Mouse (Mus musculus) heart, adult 8-10 months (tissue): ENCODE results near the gene Med29. TPM values are rescaled to one million over a fixed set of nuclear protein-coding genes. Genes with fewer than 3 reads are reported as not detected.
"Not testable (repeated sequence)": the region's sequence is repeated elsewhere in the genome, so short reads cannot be mapped to it uniquely, and the experiment has no call there.

Experiments used
- DNase-seq: peaks from one replicate; pipeline ENCODE4 v3.0.0; 2022; ENCODE audit warnings: low spot score
- total RNA-seq, 4 experiments: library from RNA; stranded (reverse); gene quantifications; 2 replicates each; pipeline ENCODE4 v1.2.4; 2022

Gene Med29
- total RNA-seq, 4 experiments from 2014 or later: 19.5 to 24.0 (median 22.2) TPM

DNA sequence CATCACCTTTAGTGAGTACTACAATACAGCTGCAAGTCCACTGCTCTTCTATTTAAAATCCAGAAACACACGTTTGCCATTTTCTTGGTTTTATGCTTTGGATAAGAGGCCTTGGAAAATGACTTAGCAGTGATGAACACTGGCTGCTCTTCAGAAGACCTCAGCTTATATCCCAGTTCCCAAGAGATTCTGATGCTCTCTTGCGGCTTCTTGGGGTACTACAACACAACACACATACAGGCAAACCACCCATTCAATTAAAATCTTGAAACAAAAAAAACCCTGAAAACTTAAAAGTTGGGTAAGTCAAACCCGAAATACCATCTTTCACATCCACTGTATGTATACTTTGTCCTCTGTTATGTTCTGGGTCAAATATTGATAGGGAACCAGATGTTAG lies 5.5 kb upstream of the Med29 start:
- DNase-seq: no peak

DNA sequence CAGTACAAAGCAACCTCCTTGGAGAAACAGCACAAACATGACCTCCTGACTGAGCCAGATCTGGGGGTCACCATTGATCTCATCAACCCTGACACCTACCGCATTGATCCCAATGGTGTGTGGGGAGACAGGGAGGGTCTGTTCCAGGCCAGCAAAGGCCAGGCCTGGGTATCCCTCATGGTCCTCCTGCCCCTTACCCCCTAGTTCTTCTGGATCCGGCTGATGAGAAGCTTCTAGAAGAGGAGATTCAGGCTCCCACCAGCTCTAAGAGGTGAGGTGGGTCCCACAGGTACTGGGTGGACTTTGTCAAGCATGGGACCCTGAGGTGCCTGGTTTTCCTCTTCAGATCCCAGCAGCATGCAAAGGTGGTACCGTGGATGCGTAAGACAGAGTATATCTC lies 2.9 kb upstream of the Med29 start:
- no peak for DNase-seq

DNA sequence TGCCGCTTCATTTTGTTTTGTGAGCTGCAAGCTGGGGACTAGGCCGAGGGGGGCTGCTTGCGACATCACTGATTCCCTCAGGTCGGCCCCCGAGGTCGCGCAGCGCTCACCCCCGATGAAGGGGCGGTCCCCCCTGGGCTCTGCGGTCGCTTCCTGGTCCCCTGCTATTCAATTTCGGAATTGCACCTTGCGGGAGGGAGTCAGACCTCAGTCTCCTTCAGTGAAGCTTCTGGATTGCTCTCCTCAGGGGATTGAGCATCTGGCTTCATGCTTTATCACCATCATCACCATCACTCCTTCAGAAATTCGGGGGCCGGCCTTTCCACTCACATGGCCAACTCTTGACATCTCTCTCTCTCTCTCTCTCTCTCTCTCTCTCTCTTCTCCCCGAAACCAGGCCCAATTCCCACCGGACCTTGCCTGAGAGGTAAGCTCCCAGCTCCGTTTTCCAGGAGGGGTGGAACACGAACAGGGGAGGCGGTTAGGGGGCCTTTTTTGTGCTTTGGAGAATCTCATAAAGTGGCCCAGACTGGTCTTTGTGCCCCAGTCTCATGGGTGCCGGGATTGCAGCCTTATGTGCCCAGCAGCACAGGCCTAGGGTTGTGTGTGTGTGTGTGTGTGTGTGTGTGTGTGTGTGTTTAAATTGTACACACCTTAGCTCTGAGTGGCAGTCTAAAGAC lies 904 bp upstream of the Med29 start:
- no peak for DNase-seq

DNA sequence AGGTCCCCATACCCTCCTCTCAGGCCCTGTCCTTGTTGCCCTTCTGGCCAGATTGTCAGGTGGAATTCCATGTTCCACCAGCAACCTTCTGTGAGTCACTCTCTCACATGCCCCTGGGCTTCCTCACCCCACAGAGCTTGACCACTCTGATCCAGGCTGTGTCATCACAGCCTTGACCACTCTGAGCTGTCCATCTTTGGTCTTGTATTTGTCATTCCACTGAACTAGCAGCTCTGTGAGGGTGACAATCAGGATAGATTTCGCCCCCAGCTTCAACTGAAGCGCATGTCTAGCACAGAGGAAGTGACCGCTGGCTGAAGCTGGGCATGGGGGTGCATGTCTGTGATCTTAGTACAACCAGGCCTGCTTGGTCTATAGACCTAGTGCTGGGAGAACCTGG lies 2.2 kb downstream of the Med29 start:
- no peak for DNase-seq

DNA sequence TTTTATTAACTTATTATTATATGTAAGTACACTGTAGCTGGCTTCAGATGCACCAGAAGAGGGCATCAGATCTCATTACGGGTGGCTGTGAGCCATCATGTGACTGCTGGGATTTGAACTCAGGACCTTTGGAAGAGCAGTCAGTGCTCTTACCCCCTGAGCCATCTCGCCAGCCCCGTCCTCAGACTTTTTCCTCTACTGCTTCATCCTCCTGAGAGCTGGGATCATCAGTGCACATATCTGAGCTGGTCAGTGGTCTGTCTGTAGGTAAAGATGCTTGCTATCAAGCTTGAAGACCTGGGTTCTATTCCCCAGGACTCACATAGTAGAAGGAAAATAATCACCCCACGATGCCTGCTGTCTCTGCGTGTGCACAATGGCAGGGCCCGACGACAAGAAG lies 5.1 kb downstream of the Med29 start:
- not testable (repeated sequence) for DNase-seq

DNA sequence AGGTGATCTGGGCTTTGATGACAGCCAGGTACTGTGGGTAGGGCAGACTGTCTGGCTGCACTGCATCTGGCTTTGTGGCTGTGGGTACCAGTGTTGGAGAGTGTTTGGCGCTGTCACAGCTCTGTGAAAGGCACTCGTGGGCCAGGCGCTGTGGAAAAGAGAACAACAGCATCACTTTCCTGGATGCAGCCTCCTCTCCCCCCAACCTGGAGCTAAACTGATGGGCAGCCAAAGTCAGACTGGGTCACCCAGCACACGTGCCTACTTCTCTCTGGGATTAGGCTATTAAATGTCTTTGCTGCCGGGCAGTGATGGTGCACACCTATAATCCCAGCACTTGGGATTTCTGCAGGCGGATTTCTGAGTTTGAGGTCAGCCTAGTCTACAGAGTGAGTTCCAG lies 5.6 kb downstream of the Med29 start:
- not testable (repeated sequence) for DNase-seq

DNA sequence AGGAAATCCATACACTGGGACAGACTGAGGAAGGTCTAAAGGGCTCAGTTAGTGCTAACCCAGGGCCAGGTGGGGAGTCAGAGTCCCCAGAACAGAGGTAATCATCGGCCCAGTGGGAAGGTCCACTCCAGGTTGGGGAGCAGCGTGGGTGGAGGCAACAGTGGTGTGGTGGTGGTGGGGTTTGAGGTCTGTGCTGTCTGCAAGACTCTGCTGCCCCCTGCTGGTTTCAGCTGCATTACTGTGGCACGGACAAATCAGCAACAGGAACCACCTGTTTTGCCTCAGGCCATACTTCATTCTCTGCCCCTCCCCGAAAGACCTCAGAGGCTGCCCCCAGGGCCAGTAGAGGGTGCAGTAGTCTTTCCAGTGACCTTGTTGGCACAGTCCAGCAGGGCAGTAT lies 6.0 kb downstream of the Med29 start:
- DNase-seq: peak; percentile 84

DNA sequence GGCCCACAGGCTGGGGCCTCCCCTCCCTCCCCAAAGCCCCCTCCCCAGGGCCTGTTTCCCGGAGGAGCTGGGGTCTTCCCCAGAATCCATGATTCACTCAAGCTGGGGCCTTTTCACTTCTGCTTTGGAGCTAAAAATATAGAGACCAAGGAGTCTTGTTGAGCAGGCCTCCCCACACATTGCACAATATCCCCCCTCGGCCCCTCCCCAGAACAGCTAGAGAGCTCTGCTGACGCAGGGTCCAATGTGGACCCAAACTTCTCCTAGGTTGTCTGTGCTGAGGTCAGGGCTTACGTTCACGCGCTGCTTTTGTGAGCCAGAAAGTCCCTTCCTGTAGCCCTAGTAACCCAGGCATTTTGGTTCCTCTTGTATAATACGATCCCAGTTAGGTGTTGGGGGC lies 6.5 kb downstream of the Med29 start:
- peak; percentile 58 for DNase-seq

DNA sequence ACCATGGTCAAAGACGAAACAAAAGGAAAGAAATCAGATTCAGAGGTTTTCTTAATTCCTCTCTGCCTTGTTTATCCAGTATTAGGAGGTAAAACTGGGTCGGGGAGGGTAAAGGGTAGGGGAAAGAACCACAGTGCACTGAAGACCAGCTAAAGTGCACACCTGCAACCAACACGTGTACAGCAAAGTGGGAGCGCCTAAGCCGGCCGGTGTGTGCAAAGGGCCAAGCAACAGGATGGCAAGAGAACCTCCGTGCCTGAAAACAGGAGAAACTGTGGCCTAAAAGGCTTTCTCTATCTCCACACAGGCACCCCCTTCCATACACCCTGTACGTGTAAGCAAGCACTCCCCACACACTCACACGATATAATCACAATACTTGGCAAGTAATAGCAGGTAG lies 7.3 kb downstream of the Med29 start:
- DNase-seq: no peak

DNA sequence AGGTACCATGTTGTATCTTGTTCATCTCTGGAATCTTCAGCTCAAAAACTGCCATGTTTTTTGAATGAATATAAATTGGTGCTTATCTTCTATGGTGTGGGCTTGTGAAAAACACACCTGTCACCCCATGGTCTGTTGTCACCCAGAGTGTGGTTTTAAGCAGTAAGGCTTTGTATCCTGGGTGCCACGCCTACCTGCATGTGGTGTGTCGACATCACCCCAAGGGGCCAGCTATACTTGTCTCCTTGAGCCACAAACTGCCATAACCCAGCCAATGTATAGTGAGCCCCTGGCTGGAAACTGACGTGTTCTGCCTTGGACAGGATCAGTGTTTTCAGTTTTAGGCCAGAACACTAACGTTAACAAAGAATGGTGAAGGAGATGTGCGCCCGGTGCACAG lies 8.3 kb downstream of the Med29 start:
- DNase-seq: no peak

DNA sequence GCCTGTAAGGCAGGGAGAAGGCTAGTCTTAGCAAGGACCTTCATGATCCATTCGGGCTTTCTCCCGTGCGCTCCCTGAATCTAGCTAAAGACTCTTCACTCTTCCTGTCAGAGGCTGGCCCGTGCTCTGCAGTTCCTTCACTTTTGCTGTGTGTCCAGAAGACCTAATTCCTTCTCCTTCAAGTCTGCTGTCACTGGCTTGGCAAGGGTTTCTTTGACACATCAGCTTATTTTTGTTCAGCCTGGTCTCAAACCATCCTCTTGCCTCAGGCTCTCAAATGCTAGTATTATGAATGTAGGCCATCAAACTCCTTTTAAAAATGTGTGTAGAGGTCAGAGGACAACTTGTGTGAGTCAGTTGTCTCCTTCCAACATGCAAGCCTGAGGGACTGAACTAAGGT lies 8.9 kb downstream of the Med29 start:
- no peak for DNase-seq

DNA sequence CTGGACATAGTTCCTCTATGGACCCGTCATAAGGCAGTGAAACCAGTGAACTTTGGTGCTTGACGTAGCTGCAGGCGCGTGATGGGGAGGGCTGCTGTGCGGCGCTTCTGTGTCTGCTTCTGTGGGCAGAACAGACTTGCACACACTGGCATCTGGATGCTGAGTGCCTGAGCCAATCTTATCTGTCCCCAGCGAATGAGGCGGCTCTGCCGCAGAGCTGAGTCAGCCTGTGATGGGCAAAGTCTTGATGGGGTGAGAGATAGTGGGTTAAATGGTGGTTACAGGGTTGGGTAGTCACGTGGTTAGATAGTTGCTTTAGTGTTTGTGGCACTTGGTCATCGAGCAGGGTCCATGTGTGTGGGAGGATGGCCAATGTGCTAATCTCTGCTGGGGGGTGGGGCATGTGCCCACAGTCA lies 9.5 kb downstream of the Med29 start:
- peak; percentile 66 for DNase-seq

DNA sequence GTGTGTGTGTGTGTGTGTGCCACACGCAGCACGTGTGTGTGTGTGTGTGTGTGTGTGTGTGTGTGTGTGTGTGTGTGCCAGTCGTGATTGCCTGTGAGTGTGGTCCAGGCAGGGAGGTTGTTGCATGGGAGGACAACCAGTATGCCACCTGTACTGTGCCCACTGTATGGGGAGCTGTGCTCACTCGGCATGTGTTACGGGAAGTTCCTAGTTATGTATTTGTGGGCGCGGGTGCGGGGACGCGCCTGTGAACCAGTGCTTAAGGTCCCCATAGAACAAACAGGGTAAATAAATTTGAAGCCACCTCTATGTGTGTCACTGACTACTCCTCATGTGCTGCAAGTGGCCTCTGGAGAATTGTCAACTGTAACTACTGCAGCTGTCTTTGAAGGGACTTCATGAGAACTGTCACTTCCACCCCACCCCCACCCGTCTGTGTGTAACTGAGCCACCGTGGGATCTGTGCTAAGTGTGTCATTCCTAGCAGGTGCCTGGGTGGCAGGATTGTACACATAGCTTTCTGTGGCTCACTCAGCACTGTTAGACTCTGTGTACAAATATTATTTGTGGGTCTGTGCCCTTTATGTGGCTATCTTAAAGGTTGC lies 10.1 kb downstream of the Med29 start:
- peak; percentile 26 for DNase-seq

DNA sequence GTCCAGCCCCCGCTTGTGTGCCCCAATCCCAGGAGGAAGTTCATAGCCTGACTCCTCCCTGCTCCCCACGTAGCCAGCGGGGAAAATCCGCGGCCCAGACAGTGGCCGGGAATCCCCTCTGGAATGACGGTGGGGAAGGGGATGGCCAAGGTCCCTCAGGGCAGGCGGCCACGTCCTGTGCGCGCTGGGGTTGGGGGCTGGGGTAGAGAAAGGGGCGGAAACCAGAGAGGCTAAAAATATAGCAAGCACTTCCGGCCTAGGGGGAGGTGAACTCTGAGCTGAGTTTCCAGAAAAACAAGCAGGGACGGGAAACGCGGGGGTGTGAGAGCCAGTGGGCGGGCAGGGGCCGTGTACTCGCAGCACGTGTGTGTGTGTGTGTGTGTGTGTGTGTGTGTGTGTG lies 10.6 kb downstream of the Med29 start:
- peak; percentile 94 for DNase-seq

DNA sequence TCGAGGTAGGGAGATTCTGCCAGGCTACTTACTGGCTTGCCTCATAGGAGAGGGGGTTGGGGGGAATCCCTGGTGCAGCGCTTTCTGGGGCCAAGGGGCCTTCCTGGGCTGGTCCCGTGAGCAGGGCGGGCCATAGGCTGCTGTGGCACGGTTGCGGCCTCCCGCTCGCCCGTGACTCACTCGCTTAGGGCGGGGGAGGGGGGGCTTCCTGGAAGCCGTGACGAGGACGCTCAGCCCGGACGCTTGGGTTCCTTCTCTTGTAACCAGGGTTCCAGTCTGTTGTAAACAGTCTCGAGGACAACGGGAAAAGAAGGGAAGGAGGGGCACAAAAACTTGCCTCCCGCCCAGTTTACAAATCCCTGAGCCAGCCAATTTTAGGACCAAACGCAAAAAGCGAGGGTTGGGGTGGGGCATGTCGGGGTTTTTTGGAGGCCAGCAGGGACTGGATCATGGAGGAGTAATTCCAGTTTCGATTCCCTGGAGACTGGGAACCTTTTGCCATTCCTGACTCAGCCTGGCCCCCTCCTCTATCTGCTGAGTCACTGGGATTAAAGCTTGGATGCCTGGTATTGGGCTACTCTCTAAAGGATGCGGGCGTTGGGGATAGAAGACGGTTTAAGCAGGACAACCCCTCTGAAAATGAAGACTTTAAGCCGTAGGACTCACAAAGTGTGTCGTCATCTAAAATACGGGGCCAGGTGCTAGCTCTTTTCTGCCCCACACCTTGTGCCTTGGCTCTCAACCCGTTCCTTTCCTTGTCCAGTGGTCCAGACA lies 11.3 kb downstream of the Med29 start:
- DNase-seq: peak; percentile 92

DNA sequence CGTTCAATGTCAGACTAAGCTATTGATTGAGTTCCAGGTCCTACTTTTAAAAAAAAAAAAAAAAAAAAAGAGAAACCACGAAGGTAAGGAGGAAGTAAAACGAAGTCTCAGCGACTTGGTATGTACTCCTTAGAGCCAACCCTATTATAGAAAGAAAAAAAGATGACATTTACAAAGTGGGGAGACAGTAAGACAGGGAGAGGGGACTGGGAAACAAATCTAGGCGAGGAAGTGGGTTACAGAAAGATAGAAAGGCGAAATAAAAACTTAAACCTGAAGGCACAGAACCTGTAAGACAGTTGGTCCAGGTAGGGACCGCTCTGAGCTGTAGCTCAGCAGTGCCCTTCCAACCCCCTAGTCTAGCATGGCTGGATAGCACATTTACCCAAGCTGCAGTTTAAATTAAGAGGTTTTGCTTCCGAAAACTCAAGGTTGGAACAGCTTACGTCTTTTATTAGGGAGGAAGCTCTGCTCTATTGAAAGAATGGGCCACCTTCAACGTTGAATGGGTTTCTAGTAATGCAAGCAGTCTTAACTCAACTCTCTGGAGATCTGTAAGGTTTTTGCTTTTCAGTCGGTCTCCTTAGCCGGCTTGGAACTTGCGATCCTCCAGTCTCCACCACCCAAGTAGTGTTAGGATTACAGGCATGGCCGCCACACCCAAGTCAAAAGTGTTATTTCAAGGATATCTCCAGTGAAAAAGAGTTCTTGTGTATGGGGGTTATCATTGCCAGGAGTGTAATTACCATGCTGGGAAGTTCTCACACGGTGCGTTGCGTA lies 12.1 kb downstream of the Med29 start, which contains the start of gene Zfp36:
Gene Zfp36 (minus strand): TSS at position 17 of the 780 bp plus-strand sequence.
- DNase-seq: no peak

DNA sequence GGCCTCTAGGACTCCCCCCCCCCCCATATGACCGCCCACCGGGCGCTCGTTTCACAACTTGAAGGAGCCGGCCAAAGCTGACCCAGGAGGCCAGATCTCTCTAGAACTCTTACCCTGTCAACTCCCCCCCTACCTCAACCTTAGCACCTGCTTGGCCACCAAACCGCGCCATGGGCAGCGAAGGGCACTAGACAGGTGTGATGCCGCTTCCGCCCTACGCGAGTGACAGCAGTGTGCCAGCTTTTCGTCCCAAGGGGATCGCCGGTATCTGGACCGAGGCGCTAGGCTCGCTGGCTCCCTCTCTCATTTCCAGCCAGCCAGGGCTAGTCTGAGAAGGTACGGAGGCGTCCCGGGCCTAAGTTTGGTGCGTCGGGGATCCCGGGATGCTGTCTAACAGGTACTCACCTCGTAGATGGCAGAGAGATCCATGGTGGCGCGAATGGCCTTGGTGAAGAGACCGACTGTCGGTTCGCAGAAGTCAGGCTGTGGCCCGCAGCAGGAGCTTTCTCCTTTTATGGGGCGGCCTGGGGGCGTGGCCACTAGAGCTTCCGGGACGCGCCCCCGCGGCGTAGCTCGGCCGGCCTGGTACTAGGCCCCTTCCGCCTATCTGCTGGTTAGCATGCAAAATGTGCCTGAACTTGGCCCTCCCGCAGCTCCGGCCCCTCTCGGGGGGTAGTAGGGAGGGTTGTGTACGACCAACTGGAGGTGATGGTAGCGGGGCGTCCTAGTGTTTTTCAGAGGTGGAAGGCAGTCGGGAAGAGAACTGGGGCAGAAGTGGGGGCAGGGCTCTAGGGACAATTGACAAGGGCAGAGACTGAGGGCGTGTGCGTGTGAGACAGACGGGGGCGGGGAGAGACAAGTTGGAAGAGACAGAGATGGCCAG lies 13.5 kb downstream of the Med29 start:
- DNase-seq: peak; percentile 96

DNA sequence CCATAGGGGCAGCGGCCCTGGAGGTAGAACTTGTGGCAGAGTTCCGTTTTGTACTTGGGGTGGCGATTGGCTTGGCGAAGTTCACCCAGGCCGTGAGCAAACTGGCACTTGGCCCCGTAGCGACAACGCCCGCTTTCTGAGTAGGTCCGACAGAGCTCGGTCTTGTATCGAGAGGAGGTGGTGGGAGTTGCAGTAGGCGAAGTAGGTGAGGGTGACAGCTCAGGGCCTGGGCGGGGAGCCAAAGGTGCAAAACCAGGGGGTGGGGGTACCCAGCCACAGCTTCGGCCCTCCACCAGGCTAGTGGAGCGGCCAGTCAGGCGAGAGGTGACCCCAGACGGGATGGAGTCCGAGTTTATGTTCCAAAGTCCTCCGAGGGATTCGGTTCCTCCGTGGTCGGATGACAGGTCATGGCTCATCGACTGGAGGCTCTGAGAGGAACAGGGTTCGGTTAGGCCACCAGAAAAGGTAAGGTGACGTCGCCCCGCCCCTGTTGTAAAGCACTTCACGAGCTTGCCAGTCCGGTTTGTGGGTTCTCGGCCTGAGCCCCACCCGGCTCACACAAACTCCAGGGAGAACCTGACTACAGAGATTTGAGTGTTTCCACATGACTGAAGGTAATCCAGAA lies 14.3 kb downstream of the Med29 start:
- DNase-seq: peak; percentile 65

DNA sequence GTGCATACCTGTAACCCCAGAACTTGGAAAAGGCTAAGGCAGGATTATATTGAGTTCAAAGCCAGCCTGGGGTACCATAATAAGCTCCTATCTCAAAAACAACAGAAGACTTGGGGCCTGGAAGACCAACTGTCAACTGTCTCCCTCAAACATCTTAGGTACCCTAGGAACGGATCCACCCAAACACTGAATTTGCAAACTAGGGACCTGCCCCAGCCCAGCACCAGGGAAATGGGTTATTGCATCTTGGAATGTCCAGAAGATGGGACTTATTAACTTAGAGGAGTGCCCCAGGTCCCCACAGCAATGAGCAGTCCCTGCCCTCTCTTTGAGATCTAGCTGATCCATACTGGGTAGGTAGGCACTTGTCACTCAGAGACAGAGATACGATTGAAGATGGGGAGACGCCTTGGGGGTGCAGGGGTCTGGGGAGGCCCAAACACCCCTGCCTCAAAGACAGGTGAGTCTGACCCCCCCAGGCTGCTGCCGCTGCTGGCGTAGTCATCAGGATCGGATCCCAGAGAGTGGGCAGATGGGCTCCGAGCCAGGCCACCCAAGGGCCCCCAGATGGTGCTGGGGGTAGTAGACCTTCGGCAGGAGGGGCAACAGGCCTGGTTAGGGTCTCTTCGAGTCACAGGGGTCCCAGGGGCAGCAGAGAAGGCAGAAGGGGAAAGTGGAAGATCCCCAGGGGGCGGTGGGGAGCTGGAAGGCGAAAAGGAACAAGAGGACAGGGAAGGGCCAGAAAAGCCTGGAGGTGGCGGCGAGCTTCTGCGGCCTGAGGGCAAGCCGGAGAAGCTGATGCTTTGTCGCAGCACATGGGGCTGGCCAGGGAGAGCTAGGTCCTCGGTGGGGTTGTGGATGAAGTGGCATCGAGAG lies 15.1 kb downstream of the Med29 start:
- DNase-seq: peak; percentile 46
